Mouse (Mus musculus): ENCODE results near the gene Gpam. TPM values are rescaled to one million over a fixed set of nuclear protein-coding genes. Genes with fewer than 3 reads are reported as not detected.

Gene Gpam
- polyA plus RNA-seq, 1 experiment from 2014 or later: 25.3 TPM

DNA sequence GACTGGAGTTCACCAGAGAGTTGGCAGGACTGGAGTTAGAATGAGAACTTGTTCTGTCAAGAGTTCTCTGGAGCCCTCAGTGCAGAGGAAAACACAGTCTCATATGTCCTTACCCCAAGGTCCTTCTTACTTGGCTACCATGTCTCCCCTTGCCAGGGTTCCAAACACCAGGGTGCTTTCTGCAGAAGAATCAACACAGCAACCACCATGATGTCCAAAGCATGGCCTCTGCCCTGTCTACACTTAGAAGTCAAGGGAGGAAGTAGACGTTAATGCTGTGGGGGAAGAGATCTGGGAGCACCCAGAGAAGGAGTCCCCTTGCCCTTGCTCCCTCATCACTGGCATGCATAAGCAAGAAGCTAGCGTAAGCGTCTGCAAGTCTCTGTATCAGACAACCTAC is 9.0 kb downstream of the Gpam start:
- no peaks in the 10 kb centered on the region for H3K27me3 ChIP-seq
- H3K4me1 ChIP-seq: peaks cover 21% of the 10 kb centered on the region
- no peak for ATAC-seq (ENCODE audit: low FRiP score)
- H3K9ac ChIP-seq: no peak overlapping the region
- H3K27ac ChIP-seq: no peak overlapping the region
- no peak overlapping the region for H3K4me3 ChIP-seq
- 91% methylated on average over 3 of the region's 3 CpGs for WGBS
- no peaks in the 10 kb centered on the region for H3K36me3 ChIP-seq
- no peaks in the 10 kb centered on the region for H3K9me3 ChIP-seq (replicated peaks)
- H3K4me2 ChIP-seq (replicated peaks): no peak overlapping the region

DNA sequence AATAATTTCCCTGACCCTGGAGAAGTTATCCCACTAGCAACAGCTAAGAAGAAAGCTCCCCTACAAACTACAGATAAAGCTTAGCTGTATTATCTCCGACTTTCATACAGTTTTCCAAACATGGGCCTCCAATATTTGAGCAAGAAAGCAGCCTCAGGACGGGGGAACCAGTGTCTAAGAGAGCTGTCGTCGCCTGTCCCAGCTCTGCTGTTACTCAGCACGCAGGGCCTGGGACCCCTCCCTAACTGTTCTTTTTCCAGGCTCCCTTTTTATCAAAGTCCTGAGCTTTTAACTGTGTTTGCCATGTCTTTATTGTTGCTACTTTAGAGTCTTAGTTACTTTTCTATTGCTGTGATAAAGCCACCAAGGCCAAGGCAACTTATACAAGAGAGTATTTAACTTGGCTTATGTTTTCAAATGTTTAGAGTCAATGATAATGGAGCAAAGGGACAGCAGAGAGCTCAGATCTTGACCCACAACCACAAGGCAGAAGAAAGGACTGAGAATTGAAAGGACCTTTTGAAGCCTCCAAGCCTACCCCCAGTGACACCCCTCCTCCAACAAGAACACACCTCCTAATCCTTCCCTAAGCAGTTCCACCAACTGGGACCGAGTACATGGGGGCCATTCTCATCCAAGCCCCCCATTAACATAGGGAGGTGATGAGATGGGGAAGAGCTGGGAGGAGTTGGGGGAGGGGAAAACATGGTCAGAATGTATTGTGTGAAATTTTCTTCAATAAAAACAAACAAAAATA is 9.8 kb downstream of the Gpam start:
- H3K4me2 ChIP-seq (replicated peaks): no peak overlapping the region
- peaks cover 17% of the 10 kb centered on the region for H3K4me1 ChIP-seq
- H3K27ac ChIP-seq: no peak overlapping the region
- no peaks in the 10 kb centered on the region for H3K9me3 ChIP-seq (replicated peaks)
- no peak overlapping the region for H3K4me3 ChIP-seq
- no peaks in the 10 kb centered on the region for H3K36me3 ChIP-seq
- ATAC-seq (ENCODE audit: low FRiP score): no peak
- no peaks in the 10 kb centered on the region for H3K27me3 ChIP-seq
- no peak overlapping the region for H3K9ac ChIP-seq
- WGBS: 70% methylated on average over 6 of the region's 6 CpGs

DNA sequence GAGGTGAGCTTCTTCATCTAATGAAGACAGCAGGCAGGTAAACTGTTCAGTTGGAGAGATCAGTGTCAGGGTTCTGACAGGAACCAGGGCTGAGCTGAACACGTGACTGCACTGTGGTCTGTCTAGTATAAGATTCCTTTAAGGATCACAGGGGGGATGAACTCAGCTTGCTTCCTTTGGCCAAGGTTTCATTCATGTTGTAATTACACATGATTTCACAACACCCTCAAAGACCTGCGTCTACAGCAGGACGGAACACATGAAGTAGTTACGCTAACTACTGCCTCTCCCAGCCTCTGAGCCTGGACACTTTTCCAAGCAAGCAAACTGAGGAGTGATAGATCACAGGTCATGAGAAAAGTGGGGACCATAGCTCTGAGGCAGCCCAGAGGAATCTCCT is 11.5 kb downstream of the Gpam start:
- Histone ChIP-seq H3K9ac (no peak overlapping the region), H3K4me3 (no peak overlapping the region), H3K27ac (no peak overlapping the region), H3K4me1 (peaks cover 5% of the 10 kb centered on the region), H3K36me3 (no peaks in the 10 kb centered on the region), H3K4me2 (replicated peaks) (no peak overlapping the region), H3K27me3 (no peaks in the 10 kb centered on the region), H3K9me3 (replicated peaks) (no peaks in the 10 kb centered on the region)
- 92% methylated on average over 4 of the region's 4 CpGs for WGBS
- no peak for ATAC-seq (ENCODE audit: low FRiP score)

DNA sequence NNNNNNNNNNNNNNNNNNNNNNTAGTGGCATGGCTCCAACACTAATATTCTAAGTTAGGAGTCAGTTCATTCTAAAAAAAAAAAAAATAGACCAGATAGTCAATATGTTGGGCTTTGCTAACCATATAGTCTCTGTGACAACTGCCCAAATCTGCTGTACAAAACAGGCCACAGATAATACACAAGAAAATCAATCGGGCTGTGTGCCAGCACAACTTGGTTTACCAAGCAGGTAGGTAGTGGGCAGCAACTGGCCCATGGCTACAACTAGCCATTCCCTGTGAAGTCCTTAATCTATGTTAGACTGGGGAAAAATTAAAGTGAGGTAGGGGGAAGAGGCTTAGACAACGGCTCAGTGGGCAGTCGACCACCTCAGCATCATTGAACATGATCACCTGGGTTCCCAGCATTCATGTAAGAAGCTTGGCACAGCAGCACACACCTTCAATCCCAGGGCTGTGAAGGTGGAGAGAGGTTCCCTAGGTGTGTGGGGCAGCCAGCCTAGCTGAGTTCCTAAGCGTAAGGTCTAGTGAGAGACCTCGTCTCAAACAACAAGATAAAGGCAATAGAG is 12.1 kb downstream of the Gpam start:
- Histone ChIP-seq H3K4me2 (replicated peaks) (no peak overlapping the region), H3K9ac (no peak overlapping the region), H3K4me1 (no peaks in the 10 kb centered on the region), H3K27me3 (no peaks in the 10 kb centered on the region), H3K4me3 (no peak overlapping the region), H3K27ac (no peak overlapping the region), H3K36me3 (no peaks in the 10 kb centered on the region), H3K9me3 (replicated peaks) (no peaks in the 10 kb centered on the region)
- ATAC-seq (ENCODE audit: low FRiP score): no peak
- 91% methylated on average over 5 of the region's 5 CpGs for WGBS

DNA sequence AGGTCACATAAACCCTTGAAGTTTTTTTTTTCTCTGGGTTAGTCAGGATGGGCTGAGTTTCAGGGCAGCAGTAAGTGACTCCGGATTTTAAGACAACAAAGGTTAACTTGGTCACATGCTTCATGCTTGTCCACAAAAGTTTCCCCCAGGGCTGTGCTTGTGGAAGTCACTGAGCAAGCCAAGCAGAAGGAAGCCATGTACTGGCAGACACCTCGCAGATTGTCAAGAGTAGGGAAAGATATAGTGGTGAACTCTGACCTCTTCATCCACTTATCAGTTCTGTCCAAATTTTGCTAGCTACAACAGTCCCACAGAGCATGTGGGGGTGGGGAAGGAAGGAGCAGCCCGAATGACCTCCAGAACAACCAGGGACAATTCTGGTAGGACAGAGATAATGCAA is 19.1 kb downstream of the Gpam start:
- Histone ChIP-seq H3K9ac (no peak overlapping the region), H3K36me3 (no peaks in the 10 kb centered on the region), H3K4me2 (replicated peaks) (no peak overlapping the region), H3K27me3 (no peaks in the 10 kb centered on the region), H3K4me3 (no peak overlapping the region), H3K27ac (no peak overlapping the region), H3K9me3 (replicated peaks) (no peaks in the 10 kb centered on the region), H3K4me1 (no peaks in the 10 kb centered on the region)
- ATAC-seq (ENCODE audit: low FRiP score): no peak
- 71% methylated on average over 3 of the region's 3 CpGs for WGBS

DNA sequence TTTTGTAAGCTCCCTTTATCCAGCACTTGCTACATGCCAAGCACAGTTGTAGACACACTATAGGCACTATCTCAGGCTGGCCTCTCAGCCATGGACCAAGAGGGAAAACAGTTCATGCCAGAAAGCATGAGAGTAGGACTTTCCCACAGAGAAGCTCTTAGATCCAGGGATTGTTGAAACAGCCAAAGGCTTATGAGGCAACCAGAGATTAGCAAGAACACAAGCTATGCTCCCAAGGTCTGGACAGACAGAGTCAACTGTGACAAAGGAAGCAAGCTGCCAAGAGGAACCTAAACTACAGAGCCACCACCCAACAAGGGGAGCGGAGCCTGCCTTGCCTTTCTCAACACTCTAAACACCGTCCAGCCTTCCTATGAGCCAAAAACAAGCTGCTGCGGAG is 21.1 kb downstream of the Gpam start:
- Histone ChIP-seq H3K27me3 (no peaks in the 10 kb centered on the region), H3K4me1 (no peaks in the 10 kb centered on the region), H3K9me3 (replicated peaks) (no peaks in the 10 kb centered on the region), H3K4me2 (replicated peaks) (no peak overlapping the region), H3K9ac (no peak overlapping the region), H3K27ac (no peak overlapping the region), H3K36me3 (no peaks in the 10 kb centered on the region), H3K4me3 (no peak overlapping the region)
- no peak for ATAC-seq (ENCODE audit: low FRiP score)
- WGBS: 89% methylated on average over 3 of the region's 3 CpGs

DNA sequence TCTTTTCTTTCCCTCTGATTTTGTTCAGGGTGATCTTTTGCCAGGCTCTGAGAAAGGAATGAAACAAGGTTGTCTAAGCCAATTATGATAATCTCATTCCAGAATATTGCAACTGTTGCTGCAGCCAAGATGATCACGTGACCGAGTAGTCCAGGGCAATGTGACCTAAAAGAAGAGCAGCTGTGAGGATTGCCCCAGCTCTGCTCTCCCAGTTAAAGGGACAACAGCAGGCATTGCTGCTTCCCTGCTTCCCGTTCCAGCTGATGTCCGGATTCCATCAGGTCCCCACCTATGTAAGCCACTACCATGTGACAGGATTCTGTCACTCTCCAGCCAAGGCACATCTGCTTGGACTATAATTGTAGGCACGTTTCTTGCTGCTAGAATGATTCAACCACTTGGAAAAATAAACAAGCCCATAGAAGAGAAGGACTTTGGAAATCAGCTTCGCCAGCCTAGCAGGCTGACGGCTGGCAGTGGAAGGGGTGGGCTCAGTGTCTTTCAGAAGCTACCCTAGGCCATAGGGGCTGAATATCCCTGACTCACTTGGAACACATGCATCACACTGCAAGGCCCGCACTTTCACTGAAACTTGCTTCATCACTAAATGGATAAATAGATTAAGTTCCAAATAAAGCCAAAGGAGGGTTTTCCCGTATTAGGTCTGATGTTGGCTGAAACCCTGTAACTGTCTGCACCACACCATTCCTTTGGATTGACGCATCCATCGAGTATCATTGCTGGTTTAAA is 23.8 kb downstream of the Gpam start:
- 65% methylated on average over 11 of the region's 11 CpGs for WGBS
- ATAC-seq (ENCODE audit: low FRiP score): no peak
- H3K27ac ChIP-seq: no peak overlapping the region

DNA sequence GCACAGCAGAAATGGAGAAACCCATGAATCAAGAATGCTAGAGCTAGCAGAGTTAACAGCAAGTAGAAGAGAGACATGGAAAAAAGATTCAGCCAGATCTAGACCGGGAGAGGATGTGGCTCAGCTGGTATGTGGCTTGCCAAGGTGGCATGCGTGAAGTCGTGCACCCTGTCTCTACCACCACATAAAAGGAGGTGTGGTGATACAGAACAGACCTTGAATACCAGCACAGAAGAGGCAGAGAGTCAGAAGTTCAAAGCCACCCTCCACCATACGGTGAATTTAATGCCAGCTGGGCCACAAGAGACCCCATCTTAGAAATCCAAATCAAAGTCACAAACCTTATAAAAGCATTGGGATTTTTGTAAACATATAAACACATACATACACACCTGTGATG is 25.4 kb downstream of the Gpam start:
- WGBS: 84% methylated on average over 4 of the region's 4 CpGs
- Histone ChIP-seq H3K9me3 (replicated peaks) (no peaks in the 10 kb centered on the region), H3K4me3 (no peak overlapping the region), H3K4me1 (peaks cover 18% of the 10 kb centered on the region), H3K9ac (no peak overlapping the region), H3K27me3 (no peaks in the 10 kb centered on the region), H3K4me2 (replicated peaks) (no peak overlapping the region), H3K27ac (no peak overlapping the region), H3K36me3 (no peaks in the 10 kb centered on the region)
- ATAC-seq (ENCODE audit: low FRiP score): no peak

More for the DNA sequence above, 23.8 kb downstream of the Gpam start:
- H3K9me3 ChIP-seq (replicated peaks): no peaks in the 10 kb centered on the region
- H3K27me3 ChIP-seq: no peaks in the 10 kb centered on the region
- H3K4me3 ChIP-seq: no peak overlapping the region
- no peaks in the 10 kb centered on the region for H3K36me3 ChIP-seq
- H3K4me2 ChIP-seq (replicated peaks): no peak overlapping the region
- peaks cover 14% of the 10 kb centered on the region for H3K4me1 ChIP-seq
- H3K9ac ChIP-seq: peak overlapping the region; percentile 8; the same call in 1 of the 2 replicates

DNA sequence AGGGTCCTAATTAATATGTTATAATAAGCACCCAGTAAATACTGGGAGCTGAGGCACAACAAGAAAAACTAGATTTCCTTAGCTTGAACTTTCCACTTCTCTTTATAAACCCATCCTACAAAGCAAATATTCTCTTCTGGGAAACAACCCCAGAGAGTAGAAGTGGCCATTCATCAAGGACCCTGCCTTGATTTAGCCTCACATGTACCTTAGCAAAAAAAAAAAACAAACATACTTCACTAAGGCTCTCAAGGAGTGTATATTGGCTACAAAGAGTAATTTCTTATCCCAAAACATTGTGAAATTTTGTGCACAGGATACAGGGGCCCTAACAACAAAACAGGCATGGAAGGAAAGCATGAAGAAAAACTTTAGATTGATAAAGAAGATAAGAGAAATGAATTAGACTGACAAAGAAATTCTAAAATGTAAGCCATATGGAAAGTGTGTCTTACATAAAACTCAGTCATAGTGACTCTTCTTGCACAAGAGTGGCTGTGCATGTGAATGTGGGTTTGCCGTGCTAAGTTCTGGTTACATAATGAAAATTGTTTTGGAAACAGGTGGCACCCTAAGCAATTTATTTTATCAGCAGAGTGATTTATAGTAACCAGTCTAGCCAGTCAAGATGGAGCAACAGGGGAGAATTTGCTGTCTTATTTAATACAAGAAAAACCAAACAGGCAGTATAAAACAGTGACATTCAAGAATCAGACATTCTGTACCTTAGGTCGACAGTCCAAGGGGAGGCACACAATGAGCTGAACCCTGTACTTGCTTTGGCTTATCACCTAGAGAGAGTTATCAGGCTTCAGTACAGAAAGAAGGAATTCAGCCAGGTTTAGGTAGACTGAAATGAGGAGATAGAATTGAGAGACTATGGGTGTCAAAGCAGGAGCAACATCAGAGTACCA is 26.6 kb downstream of the Gpam start:
- WGBS: 68% methylated on average over 2 of the region's 2 CpGs
- H3K4me3 ChIP-seq: peak overlapping the region; percentile 98
- peaks cover 18% of the 10 kb centered on the region for H3K4me1 ChIP-seq
- H3K36me3 ChIP-seq: peaks cover 6% of the 10 kb centered on the region
- 0 out of 2 replicates have a peak overlapping the region, but pooled peaks have one; percentile 88 for H3K27ac ChIP-seq
- H3K9ac ChIP-seq: peak overlapping the region; percentile 92
- no peaks in the 10 kb centered on the region for H3K9me3 ChIP-seq (replicated peaks)
- no peaks in the 10 kb centered on the region for H3K27me3 ChIP-seq
- H3K4me2 ChIP-seq (replicated peaks): peak overlapping the region; percentile 98
- no peak for ATAC-seq (ENCODE audit: low FRiP score)

DNA sequence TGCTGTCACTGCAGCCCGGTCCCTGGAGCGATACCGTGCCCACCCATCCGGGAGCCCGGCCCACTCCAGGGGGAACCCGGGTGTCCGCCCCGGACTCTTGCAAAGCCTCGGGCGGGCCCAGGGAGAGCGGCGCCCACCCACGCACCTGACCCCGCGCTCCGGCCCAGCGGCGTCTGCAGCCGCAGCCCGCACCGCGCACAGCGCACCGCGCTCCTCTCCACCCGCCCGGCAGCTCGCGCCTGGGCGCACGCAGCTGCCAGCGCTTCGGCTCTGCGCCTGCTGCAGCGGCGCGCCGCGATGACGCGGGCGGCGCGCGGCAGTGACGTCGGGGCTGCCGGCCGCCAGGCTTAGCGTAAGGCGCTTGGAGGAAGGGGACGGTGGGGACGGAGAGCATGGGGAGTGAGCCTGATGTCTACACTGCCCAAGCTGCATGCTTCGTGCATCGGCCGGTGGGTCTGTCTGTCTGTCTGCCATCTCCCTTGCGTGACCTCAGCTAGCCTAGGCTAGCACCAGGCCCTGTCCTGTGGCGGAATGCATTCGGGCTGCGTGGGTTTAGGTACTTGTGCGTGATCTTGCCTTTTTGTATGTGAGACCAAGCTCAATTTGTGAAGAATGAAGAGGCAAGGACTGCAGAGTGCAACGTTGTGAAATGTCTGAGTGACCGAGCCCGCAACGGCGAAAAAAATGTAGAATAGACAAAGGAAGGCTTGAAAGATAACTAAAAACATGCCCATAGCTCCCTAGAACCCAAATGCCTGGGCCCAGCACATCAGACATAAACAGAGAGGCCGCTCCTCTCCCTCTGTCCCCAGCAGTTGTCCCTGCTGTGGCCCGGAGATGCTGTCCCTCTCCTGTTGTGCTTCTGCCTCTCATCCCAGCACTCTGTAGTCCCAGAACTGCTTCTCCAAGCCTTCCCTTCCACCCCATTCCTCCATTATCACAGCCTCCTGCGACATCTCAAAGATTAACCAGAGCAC is 27.6 kb downstream of the Gpam start:
- Histone ChIP-seq H3K9ac (peak overlapping the region; percentile 92), H3K4me2 (replicated peaks) (peak overlapping the region; percentile 98), H3K4me3 (peak overlapping the region; percentile 98), H3K27ac (peak overlapping the region; percentile 88), H3K4me1 (peaks cover 18% of the 10 kb centered on the region), H3K9me3 (replicated peaks) (no peaks in the 10 kb centered on the region), H3K36me3 (peaks cover 8% of the 10 kb centered on the region), H3K27me3 (no peaks in the 10 kb centered on the region)
- peak; percentile 92 for ATAC-seq (ENCODE audit: low FRiP score)
- WGBS: 1% methylated on average over 51 of the region's 69 CpGs

Data from hindbrain, embryonic 12.5 days (tissue).